Mouse (Mus musculus): ENCODE measurements around the gene Slc17a6. TPM values are rescaled to one million over a fixed set of nuclear protein-coding genes. Genes with fewer than 3 reads are reported as not detected.
A peak's percentile ranks its signal among the peaks of the same experiment; 100 is the strongest.

Gene Slc17a6
- polyA plus RNA-seq, 1 experiment from 2014 or later = 5.5 TPM

- no peaks in the 10 kb centered on the region for H3K9me3 ChIP-seq (replicated peaks; ENCODE audit: control insufficient read depth, low read length)
- DNase-seq (ENCODE audit: low spot score) (no peak), ATAC-seq (replicated peaks; ENCODE audit: insufficient number of reproducible peaks, low FRiP score, low TSS enrichment, low read depth) (no peak)
- H3K4me2 ChIP-seq (ENCODE audit: low read depth, low read length) = no peak overlapping the region
- H3K4me3 ChIP-seq (ENCODE audit: low read depth, low read length) = peak overlapping the region; percentile 12; the same call in 1 of the 2 replicates
- H3K27me3 ChIP-seq (ENCODE audit: control insufficient read depth, insufficient read depth, low read length) = peaks cover 48% of the 10 kb centered on the region
- no peaks in the 10 kb centered on the region for H3K4me1 ChIP-seq (ENCODE audit: control insufficient read depth, insufficient read depth, low read length)
- no peak overlapping the region for H3K9ac ChIP-seq (replicated peaks; ENCODE audit: low read length)
- WGBS = 2% methylated on average over 5 of the region's 5 CpGs
- no peaks in the 10 kb centered on the region for H3K36me3 ChIP-seq (replicated peaks; ENCODE audit: control insufficient read depth, insufficient read depth, low read depth, low read length)
- H3K27ac ChIP-seq (replicated peaks; ENCODE audit: low read depth, low read length) = no peak overlapping the region
Observed at GRCm38 (mm10) chr7:51622666-51623065, 860 bp downstream of the Slc17a6 start.

GRCm38 (mm10) chr7:51624336-51624897 is 2.6 kb downstream of the Slc17a6 start:
- H3K9ac ChIP-seq (replicated peaks; ENCODE audit: low read length) = no peak overlapping the region
- ATAC-seq (replicated peaks; ENCODE audit: insufficient number of reproducible peaks, low FRiP score, low TSS enrichment, low read depth) (no peak), DNase-seq (ENCODE audit: low spot score) (no peak)
- no peak overlapping the region for H3K4me3 ChIP-seq (ENCODE audit: low read depth, low read length)
- 2% methylated on average over 4 of the region's 4 CpGs for WGBS
- no peaks in the 10 kb centered on the region for H3K9me3 ChIP-seq (replicated peaks; ENCODE audit: control insufficient read depth, low read length)
- no peak overlapping the region for H3K4me2 ChIP-seq (ENCODE audit: low read depth, low read length)
- no peak overlapping the region for H3K27ac ChIP-seq (replicated peaks; ENCODE audit: low read depth, low read length)
- peaks cover 52% of the 10 kb centered on the region for H3K27me3 ChIP-seq (ENCODE audit: control insufficient read depth, insufficient read depth, low read length)
- no peaks in the 10 kb centered on the region for H3K4me1 ChIP-seq (ENCODE audit: control insufficient read depth, insufficient read depth, low read length)
- no peaks in the 10 kb centered on the region for H3K36me3 ChIP-seq (replicated peaks; ENCODE audit: control insufficient read depth, insufficient read depth, low read depth, low read length)

GRCm38 (mm10) chr7:51625161-51625560 is 3.4 kb downstream of the Slc17a6 start:
- ATAC-seq (replicated peaks; ENCODE audit: insufficient number of reproducible peaks, low FRiP score, low TSS enrichment, low read depth) = no peak
- no peak overlapping the region for H3K27ac ChIP-seq (replicated peaks; ENCODE audit: low read depth, low read length)
- no peak overlapping the region for H3K4me2 ChIP-seq (ENCODE audit: low read depth, low read length)

GRCm38 (mm10) chr7:51625591-51626255 is 3.9 kb downstream of the Slc17a6 start:
- Histone ChIP-seq H3K4me2 (ENCODE audit: low read depth, low read length) (no peak overlapping the region), H3K4me1 (ENCODE audit: control insufficient read depth, insufficient read depth, low read length) (no peaks in the 10 kb centered on the region), H3K27ac (replicated peaks; ENCODE audit: low read depth, low read length) (no peak overlapping the region), H3K4me3 (ENCODE audit: low read depth, low read length) (no peak overlapping the region), H3K9ac (replicated peaks; ENCODE audit: low read length) (no peak overlapping the region; the same call in 1 of the 2 replicates), H3K9me3 (replicated peaks; ENCODE audit: control insufficient read depth, low read length) (no peaks in the 10 kb centered on the region), H3K27me3 (ENCODE audit: control insufficient read depth, insufficient read depth, low read length) (peaks cover 52% of the 10 kb centered on the region), H3K36me3 (replicated peaks; ENCODE audit: control insufficient read depth, insufficient read depth, low read depth, low read length) (no peaks in the 10 kb centered on the region)
- WGBS = 2% methylated on average over 11 of the region's 11 CpGs
- DNase-seq (ENCODE audit: low spot score) = peak; percentile 13
- no peak for ATAC-seq (replicated peaks; ENCODE audit: insufficient number of reproducible peaks, low FRiP score, low TSS enrichment, low read depth)

More at GRCm38 (mm10) chr7:51625161-51625560, 3.4 kb downstream of the Slc17a6 start:
- Histone ChIP-seq H3K4me3 (ENCODE audit: low read depth, low read length) (no peak overlapping the region), H3K9ac (replicated peaks; ENCODE audit: low read length) (no peak overlapping the region), H3K4me1 (ENCODE audit: control insufficient read depth, insufficient read depth, low read length) (no peaks in the 10 kb centered on the region), H3K9me3 (replicated peaks; ENCODE audit: control insufficient read depth, low read length) (no peaks in the 10 kb centered on the region), H3K27me3 (ENCODE audit: control insufficient read depth, insufficient read depth, low read length) (peaks cover 52% of the 10 kb centered on the region), H3K36me3 (replicated peaks; ENCODE audit: control insufficient read depth, insufficient read depth, low read depth, low read length) (no peaks in the 10 kb centered on the region)
- DNase-seq (ENCODE audit: low spot score) = peak; percentile 12
- whole genome bisulfite sequencing = under 1% methylated on average over 23 of the region's 23 CpGs

GRCm38 (mm10) chr7:51626451-51627000 is 4.7 kb downstream of the Slc17a6 start:
- Histone ChIP-seq H3K4me1 (ENCODE audit: control insufficient read depth, insufficient read depth, low read length) (no peaks in the 10 kb centered on the region), H3K9ac (replicated peaks; ENCODE audit: low read length) (no peak overlapping the region), H3K36me3 (replicated peaks; ENCODE audit: control insufficient read depth, insufficient read depth, low read depth, low read length) (no peaks in the 10 kb centered on the region), H3K9me3 (replicated peaks; ENCODE audit: control insufficient read depth, low read length) (no peaks in the 10 kb centered on the region), H3K4me2 (ENCODE audit: low read depth, low read length) (no peak overlapping the region), H3K27ac (replicated peaks; ENCODE audit: low read depth, low read length) (no peak overlapping the region), H3K4me3 (ENCODE audit: low read depth, low read length) (no peak overlapping the region), H3K27me3 (ENCODE audit: control insufficient read depth, insufficient read depth, low read length) (peaks cover 50% of the 10 kb centered on the region)
- under 1% methylated on average over 16 of the region's 16 CpGs for WGBS
- peak; percentile 30 for DNase-seq (ENCODE audit: low spot score)
- no peak for ATAC-seq (replicated peaks; ENCODE audit: insufficient number of reproducible peaks, low FRiP score, low TSS enrichment, low read depth)

- Histone ChIP-seq H3K9me3 (replicated peaks; ENCODE audit: control insufficient read depth, low read length) (no peaks in the 10 kb centered on the region), H3K4me3 (ENCODE audit: low read depth, low read length) (no peak overlapping the region), H3K9ac (replicated peaks; ENCODE audit: low read length) (no peak overlapping the region), H3K27me3 (ENCODE audit: control insufficient read depth, insufficient read depth, low read length) (peaks cover 45% of the 10 kb centered on the region), H3K4me2 (ENCODE audit: low read depth, low read length) (no peak overlapping the region; the same call in 1 of the 2 replicates), H3K4me1 (ENCODE audit: control insufficient read depth, insufficient read depth, low read length) (no peaks in the 10 kb centered on the region), H3K36me3 (replicated peaks; ENCODE audit: control insufficient read depth, insufficient read depth, low read depth, low read length) (no peaks in the 10 kb centered on the region), H3K27ac (replicated peaks; ENCODE audit: low read depth, low read length) (no peak overlapping the region)
- ATAC-seq (replicated peaks; ENCODE audit: insufficient number of reproducible peaks, low FRiP score, low TSS enrichment, low read depth) = peak; percentile 73
- under 1% methylated on average over 26 of the region's 26 CpGs for WGBS
- peak; percentile 33 for DNase-seq (ENCODE audit: low spot score)
Observed at GRCm38 (mm10) chr7:51627001-51627631, 5.3 kb downstream of the Slc17a6 start.

GRCm38 (mm10) chr7:51627666-51628065 is 5.9 kb downstream of the Slc17a6 start:
- no peaks in the 10 kb centered on the region for H3K9me3 ChIP-seq (replicated peaks; ENCODE audit: control insufficient read depth, low read length)
- H3K36me3 ChIP-seq (replicated peaks; ENCODE audit: control insufficient read depth, insufficient read depth, low read depth, low read length) = no peaks in the 10 kb centered on the region
- peaks cover 39% of the 10 kb centered on the region for H3K27me3 ChIP-seq (ENCODE audit: control insufficient read depth, insufficient read depth, low read length)
- WGBS = under 1% methylated on average over 9 of the region's 9 CpGs
- no peak overlapping the region for H3K4me3 ChIP-seq (ENCODE audit: low read depth, low read length)
- no peak overlapping the region for H3K9ac ChIP-seq (replicated peaks; ENCODE audit: low read length)
- no peak overlapping the region for H3K4me2 ChIP-seq (ENCODE audit: low read depth, low read length)
- H3K27ac ChIP-seq (replicated peaks; ENCODE audit: low read depth, low read length) = no peak overlapping the region
- H3K4me1 ChIP-seq (ENCODE audit: control insufficient read depth, insufficient read depth, low read length) = no peaks in the 10 kb centered on the region
- ATAC-seq (replicated peaks; ENCODE audit: insufficient number of reproducible peaks, low FRiP score, low TSS enrichment, low read depth) (no peak), DNase-seq (ENCODE audit: low spot score) (peak; percentile 8)

- H3K27me3 ChIP-seq (ENCODE audit: control insufficient read depth, insufficient read depth, low read length) = peaks cover 38% of the 10 kb centered on the region
- H3K9ac ChIP-seq (replicated peaks; ENCODE audit: low read length) = no peak overlapping the region
- no peak overlapping the region for H3K27ac ChIP-seq (replicated peaks; ENCODE audit: low read depth, low read length)
- no peaks in the 10 kb centered on the region for H3K36me3 ChIP-seq (replicated peaks; ENCODE audit: control insufficient read depth, insufficient read depth, low read depth, low read length)
- WGBS = 2% methylated on average over 9 of the region's 9 CpGs
- H3K4me2 ChIP-seq (ENCODE audit: low read depth, low read length) = no peak overlapping the region
- H3K9me3 ChIP-seq (replicated peaks; ENCODE audit: control insufficient read depth, low read length) = no peaks in the 10 kb centered on the region
- ATAC-seq (replicated peaks; ENCODE audit: insufficient number of reproducible peaks, low FRiP score, low TSS enrichment, low read depth) = no peak
- no peaks in the 10 kb centered on the region for H3K4me1 ChIP-seq (ENCODE audit: control insufficient read depth, insufficient read depth, low read length)
- DNase-seq (ENCODE audit: low spot score) = peak; percentile 4
- no peak overlapping the region for H3K4me3 ChIP-seq (ENCODE audit: low read depth, low read length)
Observed at GRCm38 (mm10) chr7:51628349-51628748, 6.5 kb downstream of the Slc17a6 start.

All from embryonic facial prominence, embryonic 11.5 days (tissue).